Mouse (Mus musculus): ENCODE data around the gene Notch4. TPM values are rescaled to one million over a fixed set of nuclear protein-coding genes. Genes with fewer than 3 reads are reported as not detected.

Notch4 gene
- polyA plus RNA-seq, 1 experiment from 2014 or later, result 8.7 TPM

- 19% methylated on average over 7 of the region's 7 CpGs for WGBS
- Histone ChIP-seq H3K4me2 (peak overlapping the region; percentile 72), H3K27me3 (no peaks in the 10 kb centered on the region), H3K9me3 (replicated peaks) (no peaks in the 10 kb centered on the region), H3K27ac (peak overlapping the region; percentile 100), H3K36me3 (peaks cover 3% of the 10 kb centered on the region), H3K4me3 (replicated peaks) (peak overlapping the region; percentile 73; the same call in 1 of the 2 replicates), H3K4me1 (peaks cover 69% of the 10 kb centered on the region), H3K9ac (0 out of 2 replicates have a peak overlapping the region, but pooled peaks have one; percentile 7)
- no peak for ATAC-seq (replicated peaks; ENCODE audit: low FRiP score)
These were observed 25.1 kb downstream of the Notch4 start for GRCm38 (mm10) chr17:34589206-34589605.

- Histone ChIP-seq H3K4me1 (peaks cover 73% of the 10 kb centered on the region), H3K36me3 (peaks cover 8% of the 10 kb centered on the region), H3K9ac (0 out of 2 replicates have a peak within 1 kb of the TSS, but pooled peaks have one; percentile 7), H3K27ac (peak within 1 kb of the TSS; percentile 100), H3K4me2 (peak within 1 kb of the TSS; percentile 72), H3K4me3 (replicated peaks) (peak within 1 kb of the TSS; percentile 73), H3K27me3 (no peaks in the 10 kb centered on the region), H3K9me3 (replicated peaks) (no peaks in the 10 kb centered on the region)
- 5% methylated on average over 7 of the region's 7 CpGs for WGBS
- no peak for ATAC-seq (replicated peaks; ENCODE audit: low FRiP score)
These were observed 25.6 kb downstream of the Notch4 start, which contains the start of gene Gpsm3 for GRCm38 (mm10) chr17:34589681-34590101. Gene Gpsm3, plus strand, starts transcription at chr17:34589806.

- Histone ChIP-seq H3K4me1 (peaks cover 80% of the 10 kb centered on the region), H3K4me3 (replicated peaks) (peak overlapping the region; percentile 73), H3K9me3 (replicated peaks) (no peaks in the 10 kb centered on the region), H3K4me2 (peak overlapping the region; percentile 72), H3K9ac (no peak overlapping the region), H3K36me3 (peaks cover 14% of the 10 kb centered on the region), H3K27me3 (no peaks in the 10 kb centered on the region), H3K27ac (peak overlapping the region; percentile 100)
- WGBS, result 51% methylated on average over 15 of the region's 15 CpGs
- no peak for ATAC-seq (replicated peaks; ENCODE audit: low FRiP score)
These were observed 26.3 kb downstream of the Notch4 start for GRCm38 (mm10) chr17:34590154-34590987.

GRCm38 (mm10) chr17:34591029-34591993 lies 27.2 kb downstream of the Notch4 start, which contains the start of gene Pbx2:
Gene Pbx2, plus strand, starts transcription at chr17:34591266.
- peak; percentile 40 for ATAC-seq (replicated peaks; ENCODE audit: low FRiP score)
- H3K4me1 ChIP-seq, result peaks cover 82% of the 10 kb centered on the region
- WGBS, result 2% methylated on average over 21 of the region's 21 CpGs

GRCm38 (mm10) chr17:34591994-34592375 lies 27.9 kb downstream of the Notch4 start:
- peak overlapping the region; percentile 72 for H3K4me2 ChIP-seq
- 1% methylated on average over 25 of the region's 35 CpGs for WGBS
- H3K9ac ChIP-seq, result peak overlapping the region; percentile 94
- no peaks in the 10 kb centered on the region for H3K27me3 ChIP-seq
- no peaks in the 10 kb centered on the region for H3K9me3 ChIP-seq (replicated peaks)
- peak overlapping the region; percentile 100 for H3K27ac ChIP-seq
- H3K4me3 ChIP-seq (replicated peaks), result peak overlapping the region; percentile 73
- H3K4me1 ChIP-seq, result peaks cover 81% of the 10 kb centered on the region
- peak; percentile 65 for ATAC-seq (replicated peaks; ENCODE audit: low FRiP score)
- peaks cover 30% of the 10 kb centered on the region for H3K36me3 ChIP-seq

More at GRCm38 (mm10) chr17:34591029-34591993, 27.2 kb downstream of the Notch4 start, which contains the start of gene Pbx2:
- Histone ChIP-seq H3K27me3 (no peaks in the 10 kb centered on the region), H3K27ac (peak within 1 kb of the TSS; percentile 100), H3K4me2 (peak within 1 kb of the TSS; percentile 72), H3K4me3 (replicated peaks) (peak within 1 kb of the TSS; percentile 73), H3K36me3 (peaks cover 24% of the 10 kb centered on the region), H3K9ac (peak within 1 kb of the TSS; percentile 94), H3K9me3 (replicated peaks) (no peaks in the 10 kb centered on the region)

- WGBS, result under 1% methylated on average over 32 of the region's 32 CpGs
- no peaks in the 10 kb centered on the region for H3K27me3 ChIP-seq
- peak overlapping the region; percentile 100 for H3K27ac ChIP-seq
- peak overlapping the region; percentile 72 for H3K4me2 ChIP-seq
- H3K9ac ChIP-seq, result peak overlapping the region; percentile 94
- peaks cover 86% of the 10 kb centered on the region for H3K4me1 ChIP-seq
- H3K9me3 ChIP-seq (replicated peaks), result no peaks in the 10 kb centered on the region
- peak; percentile 10; the same call in 1 of the 2 replicates for ATAC-seq (replicated peaks; ENCODE audit: low FRiP score)
- peaks cover 30% of the 10 kb centered on the region for H3K36me3 ChIP-seq
- H3K4me3 ChIP-seq (replicated peaks), result peak overlapping the region; percentile 73
These were observed 28.8 kb downstream of the Notch4 start for GRCm38 (mm10) chr17:34592581-34593549.

- Histone ChIP-seq H3K4me3 (replicated peaks) (peak overlapping the region; percentile 73), H3K9ac (peak overlapping the region; percentile 94), H3K27ac (peak overlapping the region; percentile 100), H3K9me3 (replicated peaks) (no peaks in the 10 kb centered on the region), H3K36me3 (peaks cover 30% of the 10 kb centered on the region), H3K4me2 (peak overlapping the region; percentile 72), H3K4me1 (peaks cover 86% of the 10 kb centered on the region), H3K27me3 (no peaks in the 10 kb centered on the region)
- ATAC-seq (replicated peaks; ENCODE audit: low FRiP score), result no peak
- WGBS, result 39% methylated on average over 33 of the region's 34 CpGs
These were observed 29.9 kb downstream of the Notch4 start for GRCm38 (mm10) chr17:34593752-34594525.

GRCm38 (mm10) chr17:34596098-34596497 lies 32.0 kb downstream of the Notch4 start:
- Histone ChIP-seq H3K4me1 (peaks cover 79% of the 10 kb centered on the region), H3K9me3 (replicated peaks) (no peaks in the 10 kb centered on the region), H3K27me3 (no peaks in the 10 kb centered on the region), H3K9ac (no peak overlapping the region), H3K36me3 (peaks cover 44% of the 10 kb centered on the region), H3K27ac (0 out of 2 replicates have a peak overlapping the region, but pooled peaks have one; percentile 37), H3K4me3 (replicated peaks) (no peak overlapping the region; the same call in 1 of the 2 replicates), H3K4me2 (peak overlapping the region; percentile 72)
- WGBS, result 42% methylated on average over 8 of the region's 8 CpGs
- no peak for ATAC-seq (replicated peaks; ENCODE audit: low FRiP score)

- ATAC-seq (replicated peaks; ENCODE audit: low FRiP score), result no peak
- H3K4me2 ChIP-seq, result peak within 1 kb of the TSS; percentile 27
- H3K4me1 ChIP-seq, result peaks cover 82% of the 10 kb centered on the region
- H3K9ac ChIP-seq, result peak within 1 kb of the TSS; percentile 26; the same call in 1 of the 2 replicates
- 31% methylated on average over 6 of the region's 6 CpGs for WGBS
- H3K27me3 ChIP-seq, result no peaks in the 10 kb centered on the region
- no peaks in the 10 kb centered on the region for H3K9me3 ChIP-seq (replicated peaks)
- no peak within 1 kb of the TSS for H3K4me3 ChIP-seq (replicated peaks)
- H3K36me3 ChIP-seq, result peaks cover 56% of the 10 kb centered on the region
- peak within 1 kb of the TSS; percentile 64 for H3K27ac ChIP-seq
These were observed 33.6 kb downstream of the Notch4 start, which contains the start of gene Ager for GRCm38 (mm10) chr17:34597566-34598095. Gene Ager, plus strand, starts transcription at chr17:34597862.

- no peaks in the 10 kb centered on the region for H3K9me3 ChIP-seq (replicated peaks)
- H3K9ac ChIP-seq, result no peak overlapping the region
- H3K36me3 ChIP-seq, result peaks cover 46% of the 10 kb centered on the region
- WGBS, result 78% methylated on average over 9 of the region's 9 CpGs
- H3K27me3 ChIP-seq, result no peaks in the 10 kb centered on the region
- no peak overlapping the region for H3K4me2 ChIP-seq
- ATAC-seq (replicated peaks; ENCODE audit: low FRiP score), result no peak
- H3K4me1 ChIP-seq, result peaks cover 74% of the 10 kb centered on the region
- H3K27ac ChIP-seq, result peak overlapping the region; percentile 37; the same call in 1 of the 2 replicates
- H3K4me3 ChIP-seq (replicated peaks), result no peak overlapping the region
These were observed 35.8 kb downstream of the Notch4 start for GRCm38 (mm10) chr17:34599891-34600290.

All from kidney, embryonic 15.5 days (tissue).